Mouse (Mus musculus): ENCODE data around the gene Tgm7. TPM values are rescaled to one million over a fixed set of nuclear protein-coding genes. Genes with fewer than 3 reads are reported as not detected.
"Not testable (repeated sequence)": the region's sequence is repeated elsewhere in the genome, so short reads cannot be mapped to it uniquely, and the experiment has no call there.

The Tgm7 gene
- not detected in 2 replicates for polyA plus RNA-seq (2012; rRNA removed)

- DNase-seq (ENCODE audit: low read depth): no peak
These were observed at the start of gene Tgm7 for GRCm38 (mm10) chr2:121109695-121110094. TSS of gene Tgm7 (minus strand) at chr2:121109795.

GRCm38 (mm10) chr2:121153100-121153499, 43.5 kb upstream of the Tgm7 start:
- DNase-seq (ENCODE audit: low read depth): no peak

GRCm38 (mm10) chr2:121149679-121150078, 40.1 kb upstream of the Tgm7 start:
- no peak for DNase-seq (ENCODE audit: low read depth)

GRCm38 (mm10) chr2:121142415-121142814, 32.8 kb upstream of the Tgm7 start:
- no peak for DNase-seq (ENCODE audit: low read depth)

GRCm38 (mm10) chr2:121141216-121142035, 31.8 kb upstream of the Tgm7 start:
- no peak for DNase-seq (ENCODE audit: low read depth)

- peak; percentile 61 for DNase-seq (ENCODE audit: low read depth)
These were observed 30.7 kb upstream of the Tgm7 start, which contains the start of the genes Adal and Lcmt2 for GRCm38 (mm10) chr2:121140018-121140882. TSS of gene Adal (plus strand) at chr2:121140428. TSS of gene Lcmt2 (minus strand) at chr2:121140653.

- no peak for DNase-seq (ENCODE audit: low read depth)
These were observed 29.8 kb upstream of the Tgm7 start for GRCm38 (mm10) chr2:121139266-121140017.

- DNase-seq (ENCODE audit: low read depth): peak; percentile 45
These were observed 27.8 kb upstream of the Tgm7 start for GRCm38 (mm10) chr2:121137371-121137770.

- no peak for DNase-seq (ENCODE audit: low read depth)
These were observed 23.2 kb upstream of the Tgm7 start for GRCm38 (mm10) chr2:121132822-121133221.

- DNase-seq (ENCODE audit: low read depth): no peak
These were observed 19.4 kb upstream of the Tgm7 start for GRCm38 (mm10) chr2:121128865-121129620.

GRCm38 (mm10) chr2:121127536-121127935, 17.9 kb upstream of the Tgm7 start:
- DNase-seq (ENCODE audit: low read depth): no peak

GRCm38 (mm10) chr2:121126302-121126701, 16.7 kb upstream of the Tgm7 start:
- not testable (repeated sequence) for DNase-seq (ENCODE audit: low read depth)

- no peak for DNase-seq (ENCODE audit: low read depth)
These were observed 9.7 kb upstream of the Tgm7 start for GRCm38 (mm10) chr2:121119260-121119659.

GRCm38 (mm10) chr2:121115418-121115817, 5.8 kb upstream of the Tgm7 start:
- DNase-seq (ENCODE audit: low read depth): no peak

- no peak for DNase-seq (ENCODE audit: low read depth)
These were observed 3.7 kb downstream of the Tgm7 start for GRCm38 (mm10) chr2:121105940-121106339.

GRCm38 (mm10) chr2:121102051-121102450, 7.5 kb downstream of the Tgm7 start:
- no peak for DNase-seq (ENCODE audit: low read depth)

- DNase-seq (ENCODE audit: low read depth): peak; percentile 87
These were observed 19.8 kb downstream of the Tgm7 start for GRCm38 (mm10) chr2:121089751-121090150.

- DNase-seq (ENCODE audit: low read depth): no peak
These were observed 21.1 kb downstream of the Tgm7 start for GRCm38 (mm10) chr2:121088507-121088906.

- peak; percentile 44 for DNase-seq (ENCODE audit: low read depth)
These were observed 24.0 kb downstream of the Tgm7 start, which contains the start of gene Tgm5 for GRCm38 (mm10) chr2:121085480-121086185. TSS of gene Tgm5 (minus strand) at chr2:121085841.

- DNase-seq (ENCODE audit: low read depth): no peak
These were observed 27.0 kb downstream of the Tgm7 start for GRCm38 (mm10) chr2:121082626-121083025.
